Mouse (Mus musculus) cerebellum, postnatal 36 days (tissue): Measurements from ENCODE around the gene Hibch.

Experiments
- DNase-seq, 2 experiments: peaks; one replicate each; pipeline ENCODE4 v3.0.0; 2021 to 2022; ENCODE audit warnings: mixed read lengths in 2 of 2

Hibch gene

DNA sequence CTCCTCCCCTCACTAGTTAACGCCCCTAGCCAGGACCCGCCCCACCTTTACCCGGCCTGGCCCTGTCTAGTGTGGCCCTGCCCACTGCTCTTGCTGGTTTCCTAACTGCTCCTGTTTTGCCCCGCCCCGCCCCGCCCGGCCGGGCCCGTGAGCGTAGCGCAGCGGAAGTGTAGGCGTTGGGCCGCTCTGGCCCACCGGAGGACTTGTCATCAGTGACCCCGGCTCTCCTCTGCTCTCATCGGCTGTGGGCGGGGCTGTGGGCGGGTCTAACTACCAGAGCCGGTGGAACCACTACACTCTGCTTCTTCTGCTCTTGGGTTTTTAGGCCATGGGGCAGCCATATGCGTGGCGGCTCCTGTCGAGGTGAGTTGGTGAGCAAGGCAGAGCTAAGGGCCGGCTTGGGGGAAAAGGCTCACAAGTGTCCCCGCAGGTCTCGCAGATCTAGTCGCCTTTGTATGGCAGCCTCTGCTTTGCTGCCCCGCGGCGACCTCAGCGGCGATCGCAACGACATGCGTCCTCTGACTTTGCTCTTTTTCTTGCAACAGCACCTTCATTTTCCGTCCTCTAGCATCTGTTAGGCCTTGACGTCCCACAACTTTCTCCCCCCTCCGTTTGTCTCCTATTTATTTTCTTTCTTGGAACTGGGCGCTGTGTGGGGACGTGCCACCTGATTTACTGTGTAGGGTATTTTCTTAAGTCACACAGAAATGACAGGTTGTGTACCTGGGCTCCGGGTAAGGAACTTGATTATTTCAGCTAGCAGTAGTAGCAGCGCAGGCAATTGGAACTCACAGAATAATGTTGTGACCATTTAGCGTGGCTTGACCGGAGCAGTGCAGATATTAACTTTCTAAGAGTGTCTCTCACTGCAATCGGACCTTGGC lies at the start of gene Hibch:
TSS of gene Hibch (plus strand) at position 148 of the 884 bp plus-strand sequence.
- peak; percentile 97 to 99 for DNase-seq

DNA sequence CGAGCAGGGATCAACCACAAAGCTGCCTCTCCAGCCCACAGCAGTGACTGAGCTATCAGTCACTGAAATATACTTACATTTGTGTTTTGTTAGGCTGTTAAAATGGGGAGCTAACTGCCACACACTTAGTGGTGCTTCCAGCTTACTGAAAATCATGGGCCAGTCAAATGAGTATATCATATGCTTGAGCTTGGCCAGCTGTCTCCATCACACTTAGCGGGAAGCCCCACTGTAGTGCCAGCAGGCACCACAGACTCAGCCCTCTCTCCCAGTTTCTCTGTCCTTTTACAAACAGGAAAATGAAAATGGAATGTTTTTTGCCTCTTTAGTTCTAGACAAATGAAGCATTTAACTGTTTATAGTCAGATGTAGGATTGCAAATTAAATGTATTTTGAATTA lies 48.8 kb upstream of the Hibch start:
- DNase-seq: no peak

- no peak for DNase-seq
Measured at GRCm38 (mm10) chr1:52799056-52799726, 45.5 kb upstream of the Hibch start.

DNA sequence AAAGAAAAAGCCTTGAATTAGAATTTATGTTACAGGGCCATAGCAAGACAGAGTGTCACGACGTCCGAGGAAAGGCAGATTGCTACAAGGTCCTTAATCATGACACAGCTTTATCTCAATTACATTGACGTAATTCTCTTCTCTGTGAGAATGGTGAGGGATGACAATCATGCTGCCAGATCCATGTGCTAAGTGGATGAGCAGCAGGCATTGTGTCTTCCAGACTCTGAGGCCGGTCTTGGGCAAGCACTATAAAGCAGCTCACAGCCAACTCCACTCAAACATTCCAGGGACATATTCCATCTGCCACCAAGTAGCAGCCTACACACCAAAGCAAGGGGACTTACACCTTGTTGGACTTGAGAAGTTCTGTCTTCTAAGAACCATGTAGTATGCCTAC lies 45.0 kb upstream of the Hibch start:
- no peak for DNase-seq

- DNase-seq: no peak
Measured at GRCm38 (mm10) chr1:52800340-52800740, 44.4 kb upstream of the Hibch start.

GRCm38 (mm10) chr1:52801651-52802050 lies 43.1 kb upstream of the Hibch start:
- no peak for DNase-seq

- no peak for DNase-seq
Measured at GRCm38 (mm10) chr1:52802406-52802975, 42.2 kb upstream of the Hibch start.

DNA sequence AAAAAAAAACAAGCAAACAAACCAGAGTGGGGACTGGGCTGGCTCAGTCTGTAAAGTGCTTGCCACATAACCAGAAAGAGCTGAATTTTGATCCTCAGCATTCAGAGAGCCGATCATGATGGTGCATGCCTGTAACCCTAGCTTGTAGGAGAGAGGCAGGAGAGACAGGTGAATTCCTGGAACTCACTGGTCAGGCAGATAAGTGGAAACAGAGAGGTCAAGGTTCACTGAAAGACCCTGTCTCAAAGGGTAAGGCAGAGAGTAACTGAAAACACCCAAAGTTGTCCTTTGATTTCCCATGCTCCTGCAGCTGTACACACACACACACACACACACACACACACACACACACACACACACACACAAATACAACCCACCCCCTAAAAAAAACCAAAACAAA lies 39.7 kb upstream of the Hibch start:
- DNase-seq: no peak

DNA sequence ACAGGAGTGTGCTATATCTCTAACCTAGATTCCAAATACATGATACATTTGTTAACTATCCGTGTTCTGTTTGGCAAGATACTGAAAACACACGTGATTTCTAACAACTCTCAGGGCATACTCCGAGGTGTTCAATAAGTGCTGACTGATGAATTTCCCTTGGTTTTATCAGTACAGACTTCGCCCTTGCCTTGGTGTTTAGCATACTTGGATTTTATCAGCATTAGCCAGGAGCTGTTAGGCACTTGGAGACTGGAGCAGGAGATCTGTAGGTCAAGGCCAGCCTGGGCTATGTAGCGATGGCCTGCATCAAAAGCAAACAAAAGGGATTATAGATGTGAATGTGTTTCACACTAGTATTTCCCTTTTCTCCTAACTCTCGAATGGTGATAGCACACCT lies 36.3 kb upstream of the Hibch start:
- no peak for DNase-seq

GRCm38 (mm10) chr1:52816232-52816891 lies 28.4 kb upstream of the Hibch start:
- DNase-seq: peak in 1 of 2 experiments; percentile 52

DNA sequence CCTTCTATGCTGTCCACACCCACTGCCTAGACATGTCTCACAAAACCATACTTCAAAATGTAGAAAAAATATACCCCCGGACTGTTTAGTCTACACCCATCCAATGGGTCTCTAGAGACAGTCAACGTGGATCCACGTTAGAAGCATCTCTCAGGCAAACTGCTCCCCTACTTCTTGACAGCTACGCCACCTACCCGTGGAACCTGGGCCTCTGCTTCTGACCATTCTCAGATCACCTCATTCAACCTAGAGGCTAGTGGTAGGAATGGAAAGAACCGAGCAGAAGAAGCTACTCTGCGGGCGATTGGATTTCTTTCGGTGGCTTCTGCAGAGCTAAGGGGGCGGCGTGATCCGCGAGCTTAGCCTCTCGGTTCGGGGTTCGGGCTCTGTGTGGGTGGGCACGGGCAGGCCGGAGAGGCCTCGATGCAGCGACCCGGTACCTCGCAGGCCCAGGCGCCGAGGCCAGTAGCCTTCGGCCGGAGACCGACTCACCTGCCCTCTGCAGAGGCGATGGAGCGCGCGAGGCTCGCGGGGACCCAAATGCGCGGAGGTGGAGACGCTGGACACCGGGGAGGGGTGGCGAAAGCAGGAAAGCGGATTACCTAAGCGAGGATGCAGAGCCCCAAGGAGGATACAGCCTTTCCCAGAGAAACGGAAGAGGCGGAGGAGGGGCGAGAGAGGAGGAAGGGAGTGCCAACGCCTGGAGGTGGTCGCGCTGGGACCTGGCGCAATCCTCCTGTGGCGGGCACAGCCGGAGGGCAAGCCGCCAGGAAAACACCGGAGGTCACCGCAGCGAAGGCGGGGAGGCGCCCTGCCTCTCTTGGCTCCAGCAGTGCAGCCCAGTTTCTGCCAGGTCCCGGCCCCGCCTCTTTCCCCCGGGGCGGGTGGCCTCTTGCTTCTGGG lies 27.6 kb upstream of the Hibch start, which contains the start of gene Inpp1:
TSS of gene Inpp1 (minus strand) at position 779 of the 903 bp plus-strand sequence.
- peak; percentile 85 to 89 for DNase-seq

- DNase-seq: no peak
Measured at GRCm38 (mm10) chr1:52817813-52818147, 26.9 kb upstream of the Hibch start.

DNA sequence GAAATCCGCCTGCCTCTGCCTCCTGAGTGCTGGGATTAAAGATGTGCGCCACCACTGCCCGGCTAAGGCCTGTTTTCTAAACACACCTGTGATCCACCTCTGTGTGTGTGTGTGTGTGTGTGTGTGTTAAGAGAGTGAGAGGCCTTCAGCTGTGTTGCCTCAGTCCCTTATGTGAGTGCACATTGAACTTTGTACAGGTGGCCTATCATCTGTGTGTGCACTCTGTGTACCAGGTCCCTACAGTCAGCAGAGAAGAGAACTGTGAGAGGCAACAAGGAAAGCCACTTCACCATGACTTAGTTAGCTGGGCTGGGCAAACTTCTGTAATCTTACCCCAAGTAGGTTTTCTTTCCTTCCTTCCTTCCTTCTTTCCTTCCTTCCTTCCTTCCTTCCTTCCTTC lies 5.6 kb upstream of the Hibch start:
- no peak for DNase-seq

DNA sequence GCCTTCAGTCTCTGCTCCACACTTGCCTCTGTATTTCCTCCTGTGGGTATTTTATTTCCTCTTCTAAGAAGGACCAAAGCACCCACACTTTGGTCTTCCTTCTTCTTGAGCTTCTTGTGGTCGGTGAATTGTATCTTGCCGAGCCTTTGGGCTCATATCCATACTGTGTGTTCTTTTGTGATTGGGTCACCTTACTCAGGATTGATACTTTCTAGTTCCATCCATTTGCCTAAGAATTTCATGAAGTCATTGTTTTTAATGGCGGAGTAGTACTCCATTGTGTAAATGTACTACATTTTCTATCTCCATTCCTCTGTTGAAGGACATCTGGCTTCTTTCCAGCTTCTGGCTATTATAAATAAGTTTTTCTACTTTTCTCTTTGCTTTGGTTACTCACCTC lies 375 bp upstream of the Hibch start:
- no peak for DNase-seq

DNA sequence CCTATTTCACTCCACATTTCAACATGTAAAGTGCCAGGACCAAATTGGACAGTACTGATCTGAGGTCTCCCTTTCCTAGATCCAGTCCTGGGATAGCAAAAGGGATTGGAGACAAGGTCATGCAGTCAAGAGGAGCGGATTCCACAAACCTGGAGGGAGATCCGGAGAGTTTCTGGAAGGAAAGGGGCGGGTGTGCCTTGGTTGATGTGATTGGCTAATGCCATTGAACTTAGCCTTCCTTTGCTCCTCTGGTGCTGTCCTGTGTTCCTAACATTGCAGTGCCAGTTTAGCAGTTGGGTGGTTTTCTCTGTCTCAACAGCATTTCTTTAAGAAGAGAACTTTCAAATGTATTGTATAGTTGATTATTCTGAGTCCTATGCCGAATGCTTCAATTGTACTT lies 1.8 kb downstream of the Hibch start:
- DNase-seq: no peak

GRCm38 (mm10) chr1:52849422-52849821 lies 4.7 kb downstream of the Hibch start:
- no peak for DNase-seq

GRCm38 (mm10) chr1:52854029-52854428 lies 9.3 kb downstream of the Hibch start:
- DNase-seq: peak in 1 of 2 experiments; percentile 31

DNA sequence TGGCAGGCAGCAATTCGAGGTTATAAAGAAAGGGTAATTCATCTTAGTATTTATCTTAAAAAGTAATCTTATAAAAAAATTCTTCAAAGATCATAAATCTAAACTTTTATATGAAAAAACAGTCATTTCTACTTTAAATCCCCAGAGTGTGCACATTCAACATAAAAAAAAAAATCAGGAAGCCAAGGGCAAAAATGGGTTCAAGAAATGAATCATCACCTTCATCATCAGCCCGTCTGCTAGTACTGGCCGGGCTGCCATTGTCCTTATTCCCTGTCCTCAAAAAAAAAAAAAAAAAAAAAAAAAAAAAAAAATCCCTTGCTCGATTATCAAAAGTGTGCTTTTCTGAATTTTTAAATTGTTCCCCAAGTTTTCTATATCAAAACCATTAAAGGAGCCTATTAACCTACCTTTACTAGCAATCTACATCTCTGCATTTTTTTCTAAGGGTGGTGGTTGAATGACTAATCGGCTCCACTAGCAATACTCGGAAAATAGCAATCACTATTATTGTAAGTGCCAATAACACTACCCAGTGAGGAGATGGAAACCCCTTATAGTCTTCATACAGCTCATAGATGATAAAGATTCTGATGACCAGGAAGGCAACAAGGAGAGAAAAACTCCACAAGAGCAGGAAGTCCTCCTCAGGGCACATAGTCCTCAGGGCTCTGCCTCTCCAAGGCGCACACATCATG lies 11.3 kb downstream of the Hibch start:
- no peak for DNase-seq

DNA sequence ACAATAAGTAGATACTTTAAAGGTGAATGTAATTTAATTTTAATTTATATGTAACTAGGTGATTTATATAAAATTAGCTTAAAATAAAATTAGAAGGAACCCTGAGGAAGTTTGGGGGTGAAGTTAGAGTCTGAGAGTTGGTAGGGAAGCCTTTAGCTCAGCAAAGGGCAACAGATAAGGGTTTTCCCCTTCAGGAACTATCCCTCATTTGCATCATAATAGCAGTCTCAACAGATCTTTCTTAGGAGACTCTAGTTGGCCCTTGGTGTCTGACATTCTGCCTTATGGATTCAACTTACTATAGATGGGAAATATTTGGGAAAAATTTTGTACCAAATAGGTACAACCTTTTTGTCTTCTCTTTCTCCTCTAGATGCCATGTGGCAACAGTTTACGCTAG lies 19.5 kb downstream of the Hibch start:
- no peak for DNase-seq

GRCm38 (mm10) chr1:52866007-52866406 lies 21.3 kb downstream of the Hibch start:
- DNase-seq: no peak

- peak in 1 of 2 experiments; percentile 19 for DNase-seq
Measured at GRCm38 (mm10) chr1:52867876-52868275, 23.1 kb downstream of the Hibch start.

GRCm38 (mm10) chr1:52884208-52884607 lies 39.5 kb downstream of the Hibch start:
- no peak for DNase-seq
